Mouse (Mus musculus) embryonic fibroblast, embryonic 13.5 days (primary cell): ENCODE results near the gene Sphkap. TPM values are rescaled to one million over a fixed set of nuclear protein-coding genes. Genes with fewer than 3 reads are reported as not detected.

Experiments
- H3K27ac ChIP-seq: 2 replicates; pipeline ENCODE4 v1.5.1; 2012; ENCODE audit warnings: low read length, control low read depth, inconsistent platforms; ENCODE audit not compliant: insufficient read depth
- H3K4me1 ChIP-seq: 2 replicates; pipeline ENCODE4 v1.6.1; 2011; ENCODE audit warnings: low read length; ENCODE audit not compliant: control insufficient read depth, insufficient read depth
- H3K4me3 ChIP-seq: 2 replicates; pipeline ENCODE4 v1.5.1; 2011; ENCODE audit warnings: mild to moderate bottlenecking, control low read depth, low read length; ENCODE audit not compliant: insufficient read depth
- CTCF ChIP-seq: IDR thresholded peaks from 2 replicates; pipeline ENCODE4 v1.5.1; 2011; ENCODE audit warnings: mild to moderate bottlenecking, control low read depth, low read length, moderate library complexity, borderline replicate concordance; ENCODE audit not compliant: insufficient read depth
- POLR2A ChIP-seq: IDR thresholded peaks from 2 replicates; pipeline ENCODE4 v1.6.1; 2011; ENCODE audit warnings: low read depth, mild to moderate bottlenecking, control low read depth, low read length, moderate library complexity
- polyA plus RNA-seq: library from polyadenylated mRNA; stranded (reverse); fragments of >200 nt; gene quantifications from 2 replicates; pipeline ENCODE4 v1.2.4, GENCODE M21; 2011; ENCODE audit warnings: low read depth; ENCODE audit not compliant: missing spikeins, insufficient read length

Sphkap gene
- polyA plus RNA-seq, 1 experiment: 0.42 TPM

DNA sequence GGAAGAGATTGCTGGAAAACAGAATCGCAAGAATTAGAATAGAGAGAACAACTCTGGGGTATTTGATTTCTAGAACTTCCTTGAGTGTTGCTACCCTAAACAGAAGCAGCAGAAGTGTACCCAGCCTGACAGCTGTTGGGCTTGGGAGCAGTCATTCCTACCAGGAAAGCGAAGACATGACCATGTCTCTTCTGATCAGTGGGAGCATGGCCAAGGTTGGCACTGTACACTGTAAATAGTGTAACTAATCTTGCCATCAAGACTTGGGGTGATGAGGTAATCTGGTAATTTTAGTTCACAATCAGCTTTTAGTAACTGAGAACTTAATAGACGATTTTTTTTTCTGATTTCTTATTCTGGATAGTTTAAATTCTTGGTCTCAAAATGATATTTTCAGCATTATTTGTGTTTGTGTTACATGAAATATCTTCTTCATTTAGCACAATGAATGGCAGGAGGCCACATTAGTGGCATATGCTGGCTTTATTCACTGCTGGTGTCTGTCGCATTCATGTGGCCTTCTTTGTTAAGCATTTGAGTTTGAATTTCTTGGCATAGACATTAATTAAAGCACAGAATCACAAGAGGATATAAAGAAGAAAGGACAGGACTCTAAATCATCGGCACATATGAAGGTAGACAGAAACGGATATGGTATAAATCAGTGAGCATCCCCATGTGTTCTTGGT, 96.2 kb downstream of the Sphkap start:
- no peak overlapping the region for H3K27ac ChIP-seq
- no peak overlapping the region for H3K4me3 ChIP-seq
- no peak for TF ChIP-seq POLR2A
- TF ChIP-seq CTCF: no peak
- no peaks in the 10 kb centered on the region for H3K4me1 ChIP-seq

DNA sequence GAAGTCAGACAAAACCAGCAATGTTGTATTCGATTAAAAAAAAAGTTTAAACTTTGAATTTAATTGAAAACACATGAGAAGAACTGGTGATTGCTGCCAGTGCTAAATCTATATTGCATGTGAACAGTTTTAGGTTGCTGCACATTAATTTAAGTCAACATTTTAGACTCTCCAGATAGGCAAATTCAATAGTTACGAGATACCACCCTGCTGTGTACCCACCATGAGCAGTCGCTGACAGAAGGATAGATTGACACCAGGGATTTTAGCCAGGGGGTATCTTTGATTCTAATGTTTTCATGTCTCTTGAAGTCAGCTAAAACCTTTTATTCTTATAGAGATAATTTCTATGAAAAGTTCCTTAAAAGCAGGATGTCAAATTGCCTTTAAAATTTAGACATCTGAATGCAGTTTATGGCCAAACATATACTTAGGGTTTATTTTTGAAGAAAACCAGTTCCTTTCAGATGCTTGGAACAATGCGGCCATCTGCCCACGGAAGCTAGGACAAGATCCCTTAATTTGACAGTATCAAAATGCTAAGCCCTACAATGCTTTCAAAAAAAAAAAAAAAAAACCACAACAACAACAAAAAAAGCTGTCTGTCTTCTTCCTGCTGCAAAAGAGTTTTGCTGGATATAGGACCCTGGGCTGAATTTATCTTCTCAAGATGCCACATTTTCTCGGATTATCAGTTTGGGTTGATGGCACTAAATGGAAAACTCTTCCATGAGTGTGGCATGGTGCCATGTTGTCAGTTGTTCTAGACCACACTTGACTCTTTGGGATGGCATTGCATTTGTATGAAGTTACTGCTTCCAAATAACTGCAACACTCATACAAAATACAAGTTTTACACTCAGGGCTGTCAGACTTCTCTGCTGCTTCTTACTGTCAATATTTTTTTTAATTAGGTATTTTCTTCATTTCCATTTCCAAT, 110.6 kb downstream of the Sphkap start:
- TF ChIP-seq CTCF: no peak
- TF ChIP-seq POLR2A: no peak
- Histone ChIP-seq H3K4me3 (no peak overlapping the region), H3K27ac (no peak overlapping the region), H3K4me1 (no peaks in the 10 kb centered on the region)

- Histone ChIP-seq H3K4me3 (no peak overlapping the region), H3K4me1 (no peaks in the 10 kb centered on the region), H3K27ac (no peak overlapping the region)
- TF ChIP-seq CTCF: no peak
- no peak for TF ChIP-seq POLR2A
Observed at GRCm38 (mm10) chr1:83285866-83286265, 122.1 kb downstream of the Sphkap start.

DNA sequence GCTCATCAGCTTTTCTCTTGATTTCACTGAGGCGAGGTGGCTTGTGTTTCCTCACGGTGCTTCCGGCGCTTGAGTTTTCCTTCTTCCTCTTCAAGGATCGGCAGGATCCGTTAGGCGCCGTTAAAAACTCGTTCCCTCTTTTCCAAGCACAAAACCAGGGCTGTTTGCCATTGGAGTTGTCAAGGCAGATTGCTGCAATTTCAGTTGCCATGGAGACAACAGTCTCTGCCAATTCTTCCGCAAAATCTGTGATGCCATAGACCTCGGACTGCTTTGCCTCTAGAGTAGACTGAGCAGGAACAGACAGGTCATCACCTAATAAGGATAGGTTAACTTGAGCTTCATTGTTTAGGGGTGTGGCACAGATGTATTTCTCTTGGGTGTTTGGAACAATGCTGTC, 131.0 kb downstream of the Sphkap start:
- Histone ChIP-seq H3K27ac (no peak overlapping the region), H3K4me3 (no peak overlapping the region), H3K4me1 (0 out of 2 replicates have a peak, but pooled peaks cover 3% of the 10 kb centered on the region)
- TF ChIP-seq POLR2A (no peak), CTCF (no peak)

DNA sequence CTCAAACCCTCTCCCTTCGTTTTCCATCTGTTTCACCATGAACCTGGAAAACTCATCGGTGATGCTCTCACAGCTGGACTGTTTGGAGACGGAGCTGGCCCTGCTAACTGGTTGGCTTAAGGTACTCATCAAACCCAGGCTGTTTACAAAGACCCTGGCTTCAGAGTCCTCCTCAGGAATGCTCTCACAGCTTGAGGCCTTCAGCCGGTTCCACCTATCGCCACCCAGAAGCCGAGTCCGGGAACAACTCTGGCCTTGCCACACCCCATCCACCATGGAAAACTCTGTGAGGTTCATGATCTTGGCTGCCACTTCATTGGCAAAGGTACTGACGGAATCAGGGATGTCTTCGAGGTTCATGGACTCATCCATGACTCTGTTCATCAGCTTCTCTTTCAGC, 131.4 kb downstream of the Sphkap start:
- H3K4me3 ChIP-seq: no peak overlapping the region
- no peak overlapping the region for H3K27ac ChIP-seq
- 0 out of 2 replicates have a peak, but pooled peaks cover 3% of the 10 kb centered on the region for H3K4me1 ChIP-seq
- TF ChIP-seq POLR2A: no peak
- no peak for TF ChIP-seq CTCF

DNA sequence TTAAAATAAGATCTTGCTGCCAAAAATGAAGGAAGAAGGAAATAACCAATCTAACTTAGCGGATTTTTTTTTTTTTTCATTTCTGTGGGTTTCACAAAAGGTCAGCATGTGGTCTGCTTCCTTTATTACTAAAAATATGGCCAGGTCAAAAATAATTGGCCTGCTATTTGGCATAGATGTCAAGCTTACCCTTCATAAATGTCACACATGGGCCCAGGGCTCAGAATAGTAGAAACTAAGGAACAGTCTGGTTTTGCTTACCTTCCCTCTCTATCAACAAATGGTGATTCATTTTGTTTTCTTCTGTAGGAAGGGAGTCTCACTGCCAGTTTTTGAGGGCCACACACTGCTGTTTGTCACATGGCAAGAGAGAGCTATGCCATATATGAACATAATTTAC, 156.3 kb downstream of the Sphkap start:
- Histone ChIP-seq H3K27ac (no peak overlapping the region), H3K4me3 (no peak overlapping the region), H3K4me1 (no peaks in the 10 kb centered on the region)
- TF ChIP-seq POLR2A (no peak), CTCF (no peak)

- H3K4me3 ChIP-seq: no peak overlapping the region
- TF ChIP-seq POLR2A (no peak), CTCF (no peak)
- no peaks in the 10 kb centered on the region for H3K4me1 ChIP-seq
- H3K27ac ChIP-seq: no peak overlapping the region
Observed at GRCm38 (mm10) chr1:83248235-83248746, 159.7 kb downstream of the Sphkap start.

DNA sequence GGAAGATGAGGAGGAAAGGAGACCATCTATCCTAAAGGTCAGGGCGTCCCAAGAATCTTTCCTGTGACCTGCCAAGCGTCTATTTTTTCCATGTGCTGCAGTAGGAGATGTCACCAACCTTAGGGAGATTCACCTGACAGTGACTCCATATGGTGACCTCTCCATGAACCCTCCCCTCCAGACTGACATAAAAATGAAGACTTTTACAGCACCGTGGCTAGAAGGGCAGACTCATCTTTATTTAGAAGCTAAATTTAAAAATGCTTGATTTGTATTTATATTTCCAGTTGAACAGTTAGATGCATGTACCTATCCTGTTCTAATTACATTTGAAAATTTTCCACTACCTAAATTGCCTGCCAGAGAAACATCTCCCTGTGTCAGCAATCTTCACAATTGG, 180.1 kb downstream of the Sphkap start:
- H3K27ac ChIP-seq: no peak overlapping the region
- H3K4me1 ChIP-seq: no peaks in the 10 kb centered on the region
- TF ChIP-seq POLR2A: no peak
- TF ChIP-seq CTCF: no peak
- H3K4me3 ChIP-seq: no peak overlapping the region

DNA sequence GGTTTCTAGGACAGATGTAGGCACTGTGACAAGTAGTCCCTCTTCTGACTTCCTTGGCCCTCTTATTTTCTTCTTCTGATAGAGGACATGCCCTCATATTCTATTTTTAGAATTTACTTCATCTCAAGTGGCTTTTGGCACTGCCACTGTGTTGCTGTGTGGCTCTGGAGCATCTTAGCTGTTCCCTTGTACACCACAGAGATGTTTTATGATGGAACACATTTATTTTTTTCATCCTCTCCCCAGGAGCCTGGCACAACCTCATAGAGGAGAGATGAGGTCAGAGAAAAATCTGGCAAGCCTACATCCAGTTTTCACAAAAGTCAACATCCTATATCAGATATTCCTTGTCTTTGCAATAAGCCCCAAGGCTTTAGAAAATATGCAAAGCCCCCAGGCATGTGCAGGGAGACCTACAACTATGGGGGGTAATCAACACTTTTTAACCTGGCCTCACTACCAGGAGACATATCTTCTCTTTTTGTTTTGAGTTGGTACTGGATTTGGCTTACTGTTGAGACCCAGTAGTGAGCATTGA, 183.5 kb downstream of the Sphkap start:
- TF ChIP-seq POLR2A: no peak
- TF ChIP-seq CTCF: no peak
- Histone ChIP-seq H3K4me1 (no peaks in the 10 kb centered on the region), H3K27ac (no peak overlapping the region), H3K4me3 (no peak overlapping the region)
